Mouse (Mus musculus) cerebellum, postnatal 36 days (tissue): ENCODE measurements at regions not wholly inside any gene's neighbourhood (a gene's known extent, or its start where the extent isn't known, plus 50 kb on each side); places are given as distances from the start of the nearest gene placed in this dataset.
"Not testable (repeated sequence)": the region's sequence is repeated elsewhere in the genome, so short reads cannot be mapped to it uniquely, and the experiment has no call there.

Source experiments
- DNase-seq, 2 experiments: peaks; one replicate each; pipeline ENCODE4 v3.0.0; 2021 to 2022; ENCODE audit warnings: mixed read lengths in 2 of 2

- DNase-seq, result peak; percentile 60 to 74
Observed at GRCm38 (mm10) chr7:60622271-60623249, 482.5 kb upstream of the Snrpn start.

- not testable (repeated sequence) for DNase-seq
Observed at GRCm38 (mm10) chr7:60617070-60617674, 477.2 kb upstream of the Snrpn start.
